Mouse (Mus musculus): ENCODE measurements around the gene Neu1.
A peak's percentile ranks its signal among the peaks of the same experiment; 100 is the strongest.
"Not testable (repeated sequence)": the region's sequence is repeated elsewhere in the genome, so short reads cannot be mapped to it uniquely, and the experiment has no call there.

Gene Neu1

GRCm38 (mm10) chr17:34931061-34931734 is at the start of gene Neu1:
TSS of gene Neu1 (plus strand) at chr17:34931253.
- peak; percentile 99 for DNase-seq

GRCm38 (mm10) chr17:34881683-34882310 is 49.3 kb upstream of the Neu1 start, which contains the start of gene Gm20547:
TSS of gene Gm20547 (minus strand) at chr17:34882042.
- DNase-seq: no peak

GRCm38 (mm10) chr17:34883332-34883731 is 47.7 kb upstream of the Neu1 start:
- DNase-seq: no peak

GRCm38 (mm10) chr17:34884704-34885103 is 46.3 kb upstream of the Neu1 start:
- DNase-seq: no peak

GRCm38 (mm10) chr17:34885615-34886014 is 45.4 kb upstream of the Neu1 start:
- no peak for DNase-seq

GRCm38 (mm10) chr17:34887942-34888341 is 43.1 kb upstream of the Neu1 start:
- DNase-seq: no peak

- no peak for DNase-seq
Observed at GRCm38 (mm10) chr17:34890074-34890743, 40.8 kb upstream of the Neu1 start.

- no peak for DNase-seq
Observed at GRCm38 (mm10) chr17:34891377-34891776, 39.7 kb upstream of the Neu1 start.

GRCm38 (mm10) chr17:34893072-34893824 is 37.8 kb upstream of the Neu1 start:
- no peak for DNase-seq

- peak; percentile 95 for DNase-seq
Observed at GRCm38 (mm10) chr17:34894074-34894597, 36.9 kb upstream of the Neu1 start.

- peak; percentile 43 for DNase-seq
Observed at GRCm38 (mm10) chr17:34894801-34895530, 36.1 kb upstream of the Neu1 start.

- DNase-seq: no peak
Observed at GRCm38 (mm10) chr17:34895724-34896123, 35.3 kb upstream of the Neu1 start.

GRCm38 (mm10) chr17:34896366-34896765 is 34.7 kb upstream of the Neu1 start:
- no peak for DNase-seq

GRCm38 (mm10) chr17:34897373-34898159 is 33.5 kb upstream of the Neu1 start:
- DNase-seq: peak; percentile 52

GRCm38 (mm10) chr17:34898160-34898586 is 32.9 kb upstream of the Neu1 start, which contains the start of the genes C2 and Ehmt2:
TSS of gene C2 (minus strand) at chr17:34898265.
TSS of gene Ehmt2 (plus strand) at chr17:34898469.
- DNase-seq: peak; percentile 76

GRCm38 (mm10) chr17:34898706-34899052 is 32.4 kb upstream of the Neu1 start:
- DNase-seq: peak; percentile 19

- DNase-seq: peak; percentile 43
Observed at GRCm38 (mm10) chr17:34899053-34899889, 31.8 kb upstream of the Neu1 start.

GRCm38 (mm10) chr17:34899890-34900243 is 31.2 kb upstream of the Neu1 start:
- no peak for DNase-seq

GRCm38 (mm10) chr17:34900826-34901225 is 30.2 kb upstream of the Neu1 start:
- not testable (repeated sequence) for DNase-seq

GRCm38 (mm10) chr17:34901948-34902347 is 29.1 kb upstream of the Neu1 start:
- DNase-seq: not testable (repeated sequence)

Data from lung, postnatal 14 days (tissue).